Mouse (Mus musculus): ENCODE results near the gene Auts2. TPM values are rescaled to one million over a fixed set of nuclear protein-coding genes. Genes with fewer than 3 reads are reported as not detected.

The Auts2 gene
- polyA plus RNA-seq, 1 experiment from 2014 or later: 4.4 TPM

GRCm38 (mm10) chr5:132161338-132162205, 381.6 kb downstream of the Auts2 start:
- DNase-seq (ENCODE audit: low spot score) (peak; percentile 49), ATAC-seq (peak; percentile 68)
- H3K27me3 ChIP-seq (replicated peaks; ENCODE audit: insufficient read depth, low read length): no peaks in the 10 kb centered on the region
- H3K4me1 ChIP-seq (ENCODE audit: insufficient read depth, low read depth, low read length): no peaks in the 10 kb centered on the region
- no peaks in the 10 kb centered on the region for H3K9me3 ChIP-seq (ENCODE audit: low read length)
- H3K4me2 ChIP-seq (replicated peaks; ENCODE audit: low read depth, low read length): no peak overlapping the region
- TF ChIP-seq CTCF (IDR thresholded peaks at IDR 0.05) (peak; percentile 34), EP300 (IDR thresholded peaks at IDR 0.05) (no peak)
- no peak overlapping the region for H3K27ac ChIP-seq (ENCODE audit: low read length)
- H3K4me3 ChIP-seq (ENCODE audit: low read depth, low read length): no peak overlapping the region
- no peaks in the 10 kb centered on the region for H3K36me3 ChIP-seq (ENCODE audit: insufficient read depth, low read length)
- WGBS: 34% methylated on average over 9 of the region's 9 CpGs
- H3K9ac ChIP-seq (replicated peaks; ENCODE audit: low read depth): no peak overlapping the region

- Histone ChIP-seq H3K4me1 (ENCODE audit: insufficient read depth, low read depth, low read length) (no peaks in the 10 kb centered on the region), H3K4me3 (ENCODE audit: low read depth, low read length) (no peak overlapping the region), H3K36me3 (ENCODE audit: insufficient read depth, low read length) (no peaks in the 10 kb centered on the region), H3K27me3 (replicated peaks; ENCODE audit: insufficient read depth, low read length) (no peaks in the 10 kb centered on the region), H3K27ac (ENCODE audit: low read length) (no peak overlapping the region), H3K9ac (replicated peaks; ENCODE audit: low read depth) (no peak overlapping the region), H3K4me2 (replicated peaks; ENCODE audit: low read depth, low read length) (no peak overlapping the region), H3K9me3 (ENCODE audit: low read length) (no peaks in the 10 kb centered on the region)
- ATAC-seq (no peak), DNase-seq (ENCODE audit: low spot score) (no peak)
- WGBS: 90% methylated on average over 4 of the region's 4 CpGs
- TF ChIP-seq CTCF (IDR thresholded peaks at IDR 0.05) (no peak), EP300 (IDR thresholded peaks at IDR 0.05) (no peak)
These were observed 399.0 kb downstream of the Auts2 start for GRCm38 (mm10) chr5:132144181-132144580.

GRCm38 (mm10) chr5:132140816-132141215, 402.3 kb downstream of the Auts2 start:
- no peaks in the 10 kb centered on the region for H3K4me1 ChIP-seq (ENCODE audit: insufficient read depth, low read depth, low read length)
- ATAC-seq: peak; percentile 63; the same call in 1 of the 2 replicates
- no peaks in the 10 kb centered on the region for H3K36me3 ChIP-seq (ENCODE audit: insufficient read depth, low read length)
- no peak overlapping the region for H3K4me3 ChIP-seq (ENCODE audit: low read depth, low read length)
- 55% methylated on average over 4 of the region's 4 CpGs for WGBS
- no peak overlapping the region for H3K9ac ChIP-seq (replicated peaks; ENCODE audit: low read depth)
- H3K4me2 ChIP-seq (replicated peaks; ENCODE audit: low read depth, low read length): no peak overlapping the region
- peak; percentile 16 for DNase-seq (ENCODE audit: low spot score)
- H3K27ac ChIP-seq (ENCODE audit: low read length): no peak overlapping the region
- TF ChIP-seq EP300 (IDR thresholded peaks at IDR 0.05): no peak
- no peak for TF ChIP-seq CTCF (IDR thresholded peaks at IDR 0.05)
- H3K9me3 ChIP-seq (ENCODE audit: low read length): no peaks in the 10 kb centered on the region
- H3K27me3 ChIP-seq (replicated peaks; ENCODE audit: insufficient read depth, low read length): no peaks in the 10 kb centered on the region

DNA sequence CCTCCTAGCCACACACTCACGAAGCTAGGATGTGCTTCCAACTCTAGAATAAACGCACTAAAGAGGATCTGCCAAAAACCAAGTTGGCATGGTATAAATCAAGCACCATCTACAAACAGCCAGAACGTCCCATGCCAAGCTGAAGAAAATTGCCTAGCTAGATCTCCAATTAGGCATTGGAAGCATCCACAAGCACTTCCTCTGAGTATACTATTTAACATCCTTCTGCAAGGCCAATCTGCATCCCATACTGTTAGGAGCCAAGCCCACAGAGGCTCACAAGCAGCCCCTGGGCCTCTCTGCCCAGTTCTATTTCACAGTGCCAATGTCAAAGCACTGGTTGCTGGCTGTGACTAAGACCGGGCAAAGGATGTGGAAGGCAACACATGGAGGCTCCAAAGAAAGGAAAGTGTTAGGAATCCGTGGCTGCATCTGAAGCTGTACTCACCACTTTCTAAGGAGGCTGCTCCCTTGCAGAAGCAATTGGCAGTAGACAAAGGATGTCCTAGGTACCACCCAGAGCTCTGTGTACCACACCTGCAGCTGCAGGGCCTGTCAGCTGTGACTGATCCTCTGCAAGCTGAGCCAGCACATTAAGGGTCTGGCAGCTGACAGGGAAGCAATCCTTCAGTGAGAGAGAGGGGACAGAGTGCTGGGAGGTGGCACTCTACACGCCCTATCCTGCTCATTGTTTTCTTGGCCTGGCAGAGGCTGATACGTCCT, 407.0 kb downstream of the Auts2 start:
- no peaks in the 10 kb centered on the region for H3K9me3 ChIP-seq (ENCODE audit: low read length)
- H3K27me3 ChIP-seq (replicated peaks; ENCODE audit: insufficient read depth, low read length): no peaks in the 10 kb centered on the region
- ATAC-seq (no peak), DNase-seq (ENCODE audit: low spot score) (no peak)
- no peak overlapping the region for H3K9ac ChIP-seq (replicated peaks; ENCODE audit: low read depth)
- H3K4me3 ChIP-seq (ENCODE audit: low read depth, low read length): no peak overlapping the region
- H3K4me1 ChIP-seq (ENCODE audit: insufficient read depth, low read depth, low read length): no peaks in the 10 kb centered on the region
- H3K27ac ChIP-seq (ENCODE audit: low read length): no peak overlapping the region
- no peaks in the 10 kb centered on the region for H3K36me3 ChIP-seq (ENCODE audit: insufficient read depth, low read length)
- TF ChIP-seq CTCF (IDR thresholded peaks at IDR 0.05) (no peak), EP300 (IDR thresholded peaks at IDR 0.05) (no peak)
- WGBS: 41% methylated on average over 7 of the region's 7 CpGs
- no peak overlapping the region for H3K4me2 ChIP-seq (replicated peaks; ENCODE audit: low read depth, low read length)

DNA sequence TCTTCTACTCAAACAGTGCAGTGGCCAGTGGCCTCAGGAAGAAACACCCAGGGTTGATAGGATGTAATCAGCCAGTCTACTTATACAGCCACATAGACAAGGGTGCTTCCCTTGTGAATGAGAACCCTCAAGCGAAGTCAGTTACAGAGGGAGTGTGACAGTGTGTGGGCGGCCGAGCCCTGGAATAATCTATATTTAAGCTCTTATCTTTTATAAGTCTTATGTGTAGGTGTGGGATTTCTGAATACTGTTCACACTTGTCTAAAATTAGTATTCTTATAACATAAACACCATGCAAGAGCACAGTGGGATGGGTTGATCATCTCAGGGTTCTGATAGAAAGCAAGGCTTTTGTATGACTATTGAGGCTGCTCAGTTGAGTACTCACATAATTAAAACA, 411.2 kb downstream of the Auts2 start:
- no peak overlapping the region for H3K4me3 ChIP-seq (ENCODE audit: low read depth, low read length)
- H3K9me3 ChIP-seq (ENCODE audit: low read length): no peaks in the 10 kb centered on the region
- H3K4me2 ChIP-seq (replicated peaks; ENCODE audit: low read depth, low read length): no peak overlapping the region
- H3K9ac ChIP-seq (replicated peaks; ENCODE audit: low read depth): no peak overlapping the region
- no peaks in the 10 kb centered on the region for H3K27me3 ChIP-seq (replicated peaks; ENCODE audit: insufficient read depth, low read length)
- DNase-seq (ENCODE audit: low spot score) (no peak), ATAC-seq (no peak)
- no peaks in the 10 kb centered on the region for H3K4me1 ChIP-seq (ENCODE audit: insufficient read depth, low read depth, low read length)
- TF ChIP-seq CTCF (IDR thresholded peaks at IDR 0.05): no peak
- TF ChIP-seq EP300 (IDR thresholded peaks at IDR 0.05): no peak
- H3K36me3 ChIP-seq (ENCODE audit: insufficient read depth, low read length): no peaks in the 10 kb centered on the region
- 95% methylated on average over 3 of the region's 3 CpGs for WGBS
- H3K27ac ChIP-seq (ENCODE audit: low read length): no peak overlapping the region

- Histone ChIP-seq H3K4me1 (ENCODE audit: insufficient read depth, low read depth, low read length) (no peaks in the 10 kb centered on the region), H3K36me3 (ENCODE audit: insufficient read depth, low read length) (no peaks in the 10 kb centered on the region), H3K9me3 (ENCODE audit: low read length) (no peaks in the 10 kb centered on the region), H3K9ac (replicated peaks; ENCODE audit: low read depth) (no peak overlapping the region), H3K27ac (ENCODE audit: low read length) (no peak overlapping the region), H3K4me2 (replicated peaks; ENCODE audit: low read depth, low read length) (no peak overlapping the region), H3K4me3 (ENCODE audit: low read depth, low read length) (no peak overlapping the region), H3K27me3 (replicated peaks; ENCODE audit: insufficient read depth, low read length) (no peaks in the 10 kb centered on the region)
- ATAC-seq (no peak), DNase-seq (ENCODE audit: low spot score) (no peak)
- 51% methylated on average over 4 of the region's 4 CpGs for WGBS
- TF ChIP-seq CTCF (IDR thresholded peaks at IDR 0.05) (no peak), EP300 (IDR thresholded peaks at IDR 0.05) (no peak)
These were observed 412.6 kb downstream of the Auts2 start for GRCm38 (mm10) chr5:132130577-132130976.

Data from lung, postnatal 0 days (tissue).